Mouse (Mus musculus) testis, adult 2 months (tissue): Measurements from ENCODE around the gene Nagk. TPM values are rescaled to one million over a fixed set of nuclear protein-coding genes. Genes with fewer than 3 reads are reported as not detected.
A peak's percentile ranks its signal among the peaks of the same experiment; 100 is the strongest.

ENCODE experiments used
- H3K27ac ChIP-seq: fragments of 200-500 bp; 2 replicates; pipeline ENCODE4 v1.5.1; 2012; ENCODE audit warnings: low read depth, low read length; ENCODE audit not compliant: control insufficient read depth, insufficient read depth
- H3K27me3 ChIP-seq: fragments of 200-500 bp; 2 replicates; pipeline ENCODE4 v1.6.1; 2012; ENCODE audit warnings: mild to moderate bottlenecking, low read length, moderate library complexity; ENCODE audit not compliant: control insufficient read depth, insufficient read depth
- H3K36me3 ChIP-seq: fragments of 200-500 bp; 2 replicates; pipeline ENCODE4 v1.6.1; 2012; ENCODE audit warnings: mild to moderate bottlenecking, low read length; ENCODE audit not compliant: control insufficient read depth, insufficient read depth
- H3K4me1 ChIP-seq: fragments of 200-500 bp; 2 replicates; pipeline ENCODE4 v1.6.1; 2012; ENCODE audit warnings: low read length; ENCODE audit not compliant: control insufficient read depth, insufficient read depth
- H3K4me3 ChIP-seq: fragments of 200-500 bp; 2 replicates; pipeline ENCODE4 v1.5.1; 2012; ENCODE audit warnings: low read depth, mild to moderate bottlenecking, low read length, moderate library complexity, mixed read lengths; ENCODE audit not compliant: control insufficient read depth
- CTCF ChIP-seq: fragments of 200-500 bp; IDR thresholded peaks from 2 replicates; pipeline ENCODE4 v1.5.1; 2012; ENCODE audit warnings: low read depth, mild to moderate bottlenecking, inconsistent platforms, low read length, moderate library complexity; ENCODE audit not compliant: control insufficient read depth, insufficient read depth, insufficient replicate concordance
- POLR2A ChIP-seq: fragments of 200-500 bp; IDR thresholded peaks from 2 replicates; pipeline ENCODE4 v1.6.1; 2012; ENCODE audit warnings: low read depth, mild to moderate bottlenecking, inconsistent platforms, low read length, moderate library complexity; ENCODE audit not compliant: control insufficient read depth
- polyA plus RNA-seq: library from polyadenylated mRNA; depleted of rRNA; stranded (reverse); fragments of >200 nt; gene quantifications from 2 replicates; pipeline ENCODE4 v1.2.3, GENCODE M21; 2012

Gene Nagk
- polyA plus RNA-seq, 1 experiment, result 56.2 TPM

GRCm38 (mm10) chr6:83766982-83767381 is 27.8 kb upstream of the Nagk start:
- H3K36me3 ChIP-seq, result no peaks in the 10 kb centered on the region; the same call in 1 of the 2 replicates
- H3K27me3 ChIP-seq, result no peaks in the 10 kb centered on the region
- TF ChIP-seq CTCF (no peak), POLR2A (no peak)
- H3K4me3 ChIP-seq, result no peak overlapping the region
- no peak overlapping the region for H3K27ac ChIP-seq
- H3K4me1 ChIP-seq, result peaks cover 23% of the 10 kb centered on the region

- H3K4me1 ChIP-seq, result peaks cover 11% of the 10 kb centered on the region
- peaks cover 1% of the 10 kb centered on the region for H3K36me3 ChIP-seq
- no peak for TF ChIP-seq POLR2A
- TF ChIP-seq CTCF, result no peak
- H3K4me3 ChIP-seq, result no peak overlapping the region
- no peak overlapping the region for H3K27ac ChIP-seq
- no peaks in the 10 kb centered on the region for H3K27me3 ChIP-seq
These were observed 26.3 kb upstream of the Nagk start for GRCm38 (mm10) chr6:83768485-83768884.

DNA sequence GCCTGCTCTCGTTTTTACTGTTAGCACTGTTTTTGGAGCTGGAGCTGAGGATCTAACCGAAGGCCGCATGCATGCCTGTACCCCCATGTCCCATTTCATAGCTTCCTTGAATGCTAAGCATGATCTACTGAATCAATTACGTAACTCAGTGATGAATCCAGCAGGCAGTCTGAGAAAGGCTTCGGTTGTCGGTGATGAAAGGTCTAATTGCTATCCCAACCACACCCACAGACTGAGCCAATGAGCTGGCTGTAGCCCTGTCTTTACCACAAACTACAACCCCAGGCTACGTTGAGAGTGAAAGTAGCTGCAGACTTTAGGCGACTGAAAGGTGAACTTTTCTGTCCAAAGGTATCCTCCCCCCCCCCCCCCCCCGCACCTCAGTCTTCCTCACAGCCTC is 20.7 kb upstream of the Nagk start:
- peak overlapping the region; percentile 90 for H3K4me3 ChIP-seq
- TF ChIP-seq CTCF (no peak), POLR2A (no peak)

DNA sequence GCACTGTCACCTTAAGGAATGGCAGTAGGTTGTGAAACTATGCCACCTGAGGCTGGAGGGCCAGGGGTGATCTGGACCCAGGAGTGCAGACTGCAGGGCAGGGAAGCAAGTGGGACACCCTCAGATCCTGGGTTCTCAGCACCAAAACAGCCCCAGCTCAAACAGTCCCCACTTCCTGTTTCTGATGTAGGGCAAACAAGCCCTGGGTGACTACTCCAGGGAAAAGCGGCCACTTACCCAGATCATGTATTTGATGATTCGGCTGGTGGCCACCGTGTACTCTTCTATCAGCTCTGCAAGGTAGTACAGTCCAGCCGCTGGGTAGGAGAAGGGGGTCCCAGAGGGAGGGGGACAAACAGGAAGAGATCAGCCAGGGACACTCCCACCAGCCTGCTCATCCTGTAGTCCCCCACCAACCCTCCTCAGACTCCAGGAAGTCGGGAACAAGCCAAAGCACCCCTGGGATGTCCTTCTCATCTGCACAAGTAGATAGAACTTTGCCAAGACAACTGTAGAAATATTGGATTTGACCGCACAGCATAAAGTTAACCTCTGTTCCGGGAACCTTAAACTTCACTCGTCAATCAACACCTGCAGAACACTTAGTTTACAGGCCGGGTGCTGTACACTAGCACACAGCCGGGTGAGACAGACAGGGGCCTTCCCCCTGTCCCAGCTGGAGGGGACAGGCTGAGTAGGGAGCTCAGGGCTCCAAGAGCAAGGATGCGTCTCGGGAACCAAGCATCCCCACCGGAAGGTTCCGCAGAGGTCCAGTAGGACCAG is 19.8 kb upstream of the Nagk start:
- H3K36me3 ChIP-seq, result peaks cover 1% of the 10 kb centered on the region
- TF ChIP-seq CTCF (no peak), POLR2A (no peak)
- H3K4me1 ChIP-seq, result peaks cover 6% of the 10 kb centered on the region
- H3K4me3 ChIP-seq, result peak overlapping the region; percentile 90
- H3K27me3 ChIP-seq, result no peaks in the 10 kb centered on the region
- peak overlapping the region; percentile 59 for H3K27ac ChIP-seq

More for the DNA sequence above, 20.7 kb upstream of the Nagk start:
- H3K4me1 ChIP-seq, result peaks cover 6% of the 10 kb centered on the region
- H3K36me3 ChIP-seq, result peaks cover 1% of the 10 kb centered on the region
- H3K27ac ChIP-seq, result no peak overlapping the region
- H3K27me3 ChIP-seq, result no peaks in the 10 kb centered on the region

- H3K4me1 ChIP-seq, result peaks cover 6% of the 10 kb centered on the region
- H3K36me3 ChIP-seq, result peaks cover 1% of the 10 kb centered on the region
- H3K27ac ChIP-seq, result peak within 1 kb of the TSS; percentile 59
- no peaks in the 10 kb centered on the region for H3K27me3 ChIP-seq
- TF ChIP-seq POLR2A (peak; percentile 53; the same call in 1 of the 2 replicates), CTCF (peak; percentile 58; the same call in 1 of the 2 replicates)
- H3K4me3 ChIP-seq, result peak within 1 kb of the TSS; percentile 90
These were observed 19.0 kb upstream of the Nagk start, which contains the start of gene Tex261 for GRCm38 (mm10) chr6:83775638-83776293. TSS of gene Tex261 (minus strand) at chr6:83775813.

DNA sequence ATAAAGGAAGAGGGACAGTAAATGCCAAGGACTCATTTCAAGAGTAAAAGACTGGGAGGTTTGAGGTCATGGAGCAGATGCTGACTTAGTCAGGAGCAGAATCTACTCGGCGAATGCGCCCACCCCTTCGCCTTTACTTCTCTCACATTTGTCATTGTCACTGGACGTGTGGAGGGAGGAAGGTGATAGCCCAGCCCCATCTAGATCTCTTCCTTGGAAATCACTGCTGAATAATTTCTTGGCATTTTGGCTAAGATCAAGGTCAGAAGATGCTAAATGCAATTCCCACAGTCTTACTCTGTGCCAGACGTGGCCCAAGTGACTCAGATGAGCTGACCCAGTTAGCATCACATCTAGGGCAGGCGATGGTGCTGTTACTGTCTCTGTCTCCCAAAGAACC is 16.5 kb upstream of the Nagk start:
- TF ChIP-seq POLR2A (no peak), CTCF (no peak)
- Histone ChIP-seq H3K27ac (no peak overlapping the region), H3K4me3 (no peak overlapping the region), H3K27me3 (no peaks in the 10 kb centered on the region), H3K4me1 (peaks cover 6% of the 10 kb centered on the region), H3K36me3 (peaks cover under 1% of the 10 kb centered on the region)

DNA sequence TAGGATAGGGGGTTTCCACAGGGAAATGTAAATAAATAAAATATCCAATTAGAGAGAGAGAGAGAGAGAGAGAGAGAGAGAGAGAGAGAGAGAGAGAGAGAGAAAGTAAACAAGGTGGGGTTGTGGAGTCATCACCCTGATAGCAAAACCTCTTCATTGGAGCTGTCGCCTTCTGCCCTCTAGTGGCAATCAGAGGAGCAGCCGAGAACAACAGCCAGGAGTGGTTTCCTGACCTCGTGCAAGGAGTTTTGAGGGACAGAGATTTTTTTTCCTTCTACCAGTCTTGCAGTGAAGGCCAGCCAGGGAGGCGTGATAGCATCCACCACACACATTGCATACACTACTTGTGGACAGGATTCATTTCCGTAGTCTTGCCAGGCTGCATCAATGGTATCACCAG is 15.8 kb upstream of the Nagk start:
- H3K27ac ChIP-seq, result no peak overlapping the region
- no peak overlapping the region for H3K4me3 ChIP-seq
- H3K27me3 ChIP-seq, result no peaks in the 10 kb centered on the region
- peak; percentile 59; the same call in 1 of the 2 replicates for TF ChIP-seq CTCF
- no peak for TF ChIP-seq POLR2A
- no peaks in the 10 kb centered on the region for H3K36me3 ChIP-seq
- peaks cover 6% of the 10 kb centered on the region for H3K4me1 ChIP-seq
